Mouse (Mus musculus): ENCODE results near the gene Fam3c.

- TF ChIP-seq RCOR1 (IDR thresholded peaks at IDR 0.05; ENCODE audit: low read depth, low read length) (no peak), CTCF (IDR thresholded peaks at IDR 0.05 in 2 of 3, conservative IDR thresholded peaks at IDR 0.05 in 1 of 3; ENCODE audit: control insufficient read depth in 1 of 3, insufficient read depth in 1 of 3, low read depth in 2 of 3, low read length in 3 of 3, poor library complexity in 1 of 3, severe bottlenecking in 1 of 3) (no peak), MAX (IDR thresholded peaks at IDR 0.05; ENCODE audit: low read length) (no peak), EP300 (IDR thresholded peaks at IDR 0.05; ENCODE audit: low read depth in 1 of 2, low read length in 2 of 2) (no peak), MXI1 (IDR thresholded peaks at IDR 0.05; ENCODE audit: low read depth, low read length) (no peak), POLR2A (IDR thresholded peaks at IDR 0.05; ENCODE audit: control insufficient read depth in 1 of 2, insufficient read depth in 1 of 2, low read depth in 1 of 2, low read length in 2 of 2, poor library complexity in 1 of 2) (no peak), E2F4 (IDR thresholded peaks at IDR 0.05; ENCODE audit: borderline replicate concordance, low read depth, low read length) (no peak), ZC3H11A (IDR thresholded peaks at IDR 0.05; ENCODE audit: low read depth, low read length) (no peak), TBP (IDR thresholded peaks at IDR 0.05; ENCODE audit: low read depth, low read length) (no peak), HCFC1 (IDR thresholded peaks at IDR 0.05; ENCODE audit: low read depth, low read length) (no peak), GATA1 (IDR thresholded peaks at IDR 0.05; ENCODE audit: low read depth, low read length) (no peak), SMC3 (IDR thresholded peaks at IDR 0.05; ENCODE audit: low read depth, low read length) (no peak), USF1 (IDR thresholded peaks at IDR 0.05; ENCODE audit: low read depth, low read length) (no peak), BHLHE40 (IDR thresholded peaks at IDR 0.05; ENCODE audit: borderline replicate concordance, low read depth, low read length) (no peak)
These were observed 12.3 kb downstream of the Fam3c start for GRCm38 (mm10) chr6:22343706-22344105.

Measured in MEL (cell line).